Mouse (Mus musculus) ES-Bruce4 (cell line): ENCODE results near the gene Gpr65.

Experiments used
- CTCF ChIP-seq: IDR thresholded peaks from one replicate; pipeline ENCODE4 v1.8.1; 2011; ENCODE audit warnings: low read depth, low read length
- POLR2A ChIP-seq: IDR thresholded peaks from one replicate; pipeline ENCODE4 v1.8.1; 2011; ENCODE audit warnings: low read length; ENCODE audit not compliant: insufficient read depth

DNA sequence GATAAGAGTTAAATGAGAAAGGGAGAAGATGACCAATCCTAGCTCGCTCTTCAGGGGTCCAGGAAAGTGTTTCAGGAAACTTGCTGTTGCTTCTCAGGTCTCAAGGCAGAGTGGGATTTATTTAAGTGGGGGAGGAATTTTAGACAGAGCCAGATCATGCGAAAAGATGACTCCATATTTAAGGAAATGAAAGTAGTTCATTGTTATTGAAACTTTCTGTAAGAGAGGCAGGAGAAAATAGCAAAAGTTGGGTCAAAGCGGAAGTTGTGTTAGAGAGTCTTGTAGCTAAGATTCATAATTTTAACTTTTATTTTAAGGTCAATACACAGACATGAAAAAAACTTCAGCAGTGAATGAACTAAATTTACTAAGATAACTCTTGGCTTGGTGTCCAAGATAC is 22.0 kb downstream of the Gpr65 start:
- no peak for TF ChIP-seq POLR2A
- no peak for TF ChIP-seq CTCF
